Mouse (Mus musculus) forebrain, embryonic 14.5 days (tissue): ENCODE measurements at regions not wholly inside any gene's neighbourhood (a gene's known extent, or its start where the extent isn't known, plus 50 kb on each side); places are given as distances from the start of the nearest gene placed in this dataset.

Experiments
- ATAC-seq: fragments of 200-750 bp; cut with Nextera tagmentation; 2 replicates; pipeline ENCODE4 v1.8.0; 2017; ENCODE audit warnings: mild to moderate bottlenecking, moderate library complexity
- DNase-seq: peaks from one replicate; pipeline ENCODE4 v3.0.0-alpha.2; 2015; ENCODE audit warnings: low spot score
- H3K27ac ChIP-seq: fragments of 300-500 bp; sonication (generic); 2 replicates; pipeline ENCODE4 v1.5.1; 2014; ENCODE audit warnings: low read depth, mild to moderate bottlenecking, control low read depth, low read length, moderate library complexity
- H3K27me3 ChIP-seq: fragments of 300-500 bp; sonication (generic); replicated peaks from 2 replicates; pipeline ENCODE4 v1.6.1; 2014; ENCODE audit warnings: low read length, control low read depth, mixed read lengths; ENCODE audit not compliant: control insufficient read depth, insufficient read depth
- H3K36me3 ChIP-seq: fragments of 300-500 bp; sonication (generic); 2 replicates; pipeline ENCODE4 v1.6.1; 2014; ENCODE audit warnings: low read length, control low read depth; ENCODE audit not compliant: control insufficient read depth, insufficient read depth
- H3K4me1 ChIP-seq: fragments of 300-500 bp; sonication (generic); 2 replicates; pipeline ENCODE4 v1.6.1; 2014; ENCODE audit warnings: antibody characterized with exemption, low read length, control low read depth; ENCODE audit not compliant: control insufficient read depth, insufficient read depth
- H3K4me2 ChIP-seq: fragments of 300-500 bp; sonication (generic); 2 replicates; pipeline ENCODE4 v1.6.1; 2014; ENCODE audit warnings: mild to moderate bottlenecking, control low read depth, low read length
- H3K4me3 ChIP-seq: fragments of 300-500 bp; sonication (generic); 2 replicates; pipeline ENCODE4 v1.5.1; 2014; ENCODE audit warnings: low read depth, low read length, control low read depth
- H3K9ac ChIP-seq: fragments of 300-500 bp; sonication (generic); 2 replicates; pipeline ENCODE4 v1.6.1; 2014; ENCODE audit warnings: mild to moderate bottlenecking, low read length, control low read depth, moderate library complexity
- H3K9me3 ChIP-seq: fragments of 300-500 bp; sonication (generic); replicated peaks from 2 replicates; pipeline ENCODE4 v1.6.1; 2016; ENCODE audit warnings: low read length, control low read depth, mixed read lengths; ENCODE audit not compliant: control insufficient read depth
- WGBS: fragments of 180-500 bp; shearing (Covaris S2); extraction: QIAGEN DNeasy Blood & Tissue Kit; methylation state at CpG from one replicate; pipeline ENCODE4 v1.1.7; 2014; 5-methylcytosine and 5-hydroxymethylcytosine counted together

DNA sequence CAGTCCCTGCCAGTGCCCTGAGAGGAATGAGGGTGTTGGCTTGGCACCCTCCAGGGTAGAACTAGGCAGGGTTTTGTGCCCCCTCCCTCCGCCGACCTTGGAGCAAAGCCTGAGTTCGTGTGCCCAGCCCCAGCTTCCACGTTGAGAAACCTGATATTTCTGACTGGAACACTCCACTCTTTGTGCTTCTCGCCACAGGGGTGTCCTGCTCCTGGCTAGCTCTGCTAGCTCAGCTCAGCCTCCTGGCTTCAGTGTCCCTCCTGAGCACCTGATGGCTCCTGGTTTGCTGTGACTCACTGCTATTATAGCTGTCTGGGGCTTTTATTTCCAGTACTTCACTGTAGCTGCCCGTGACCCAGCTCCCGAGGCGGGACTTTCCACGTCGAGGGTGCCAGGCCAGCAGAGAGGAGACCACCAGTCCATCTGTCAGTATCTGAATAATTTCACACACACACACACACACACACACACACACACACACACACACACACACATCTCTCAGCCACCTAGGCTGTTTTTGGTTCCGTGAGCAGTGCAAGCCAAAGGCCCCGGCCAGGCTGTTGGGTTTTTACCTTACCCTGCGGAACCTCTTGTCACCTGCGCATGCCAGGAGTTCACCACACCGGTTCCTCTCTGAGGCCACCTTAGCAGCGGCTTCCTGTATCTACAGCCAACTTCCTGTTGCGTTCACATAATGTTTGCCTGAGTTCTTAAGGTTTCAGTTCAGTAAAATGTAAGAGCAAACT is 102.8 kb upstream of the Gm9887 start:
- H3K36me3 ChIP-seq: no peaks in the 10 kb centered on the region
- peak; percentile 58 for DNase-seq
- no peak overlapping the region for H3K9ac ChIP-seq
- peak; percentile 60 for ATAC-seq
- 0 out of 2 replicates have a peak overlapping the region, but pooled peaks have one; percentile 9 for H3K27ac ChIP-seq
- 57% methylated on average over 17 of the region's 17 CpGs for WGBS
- no peaks in the 10 kb centered on the region for H3K9me3 ChIP-seq
- H3K4me1 ChIP-seq: peaks cover 7% of the 10 kb centered on the region; the same call in 1 of the 2 replicates
- H3K4me3 ChIP-seq: no peak overlapping the region
- H3K4me2 ChIP-seq: no peak overlapping the region
- H3K27me3 ChIP-seq: no peaks in the 10 kb centered on the region

DNA sequence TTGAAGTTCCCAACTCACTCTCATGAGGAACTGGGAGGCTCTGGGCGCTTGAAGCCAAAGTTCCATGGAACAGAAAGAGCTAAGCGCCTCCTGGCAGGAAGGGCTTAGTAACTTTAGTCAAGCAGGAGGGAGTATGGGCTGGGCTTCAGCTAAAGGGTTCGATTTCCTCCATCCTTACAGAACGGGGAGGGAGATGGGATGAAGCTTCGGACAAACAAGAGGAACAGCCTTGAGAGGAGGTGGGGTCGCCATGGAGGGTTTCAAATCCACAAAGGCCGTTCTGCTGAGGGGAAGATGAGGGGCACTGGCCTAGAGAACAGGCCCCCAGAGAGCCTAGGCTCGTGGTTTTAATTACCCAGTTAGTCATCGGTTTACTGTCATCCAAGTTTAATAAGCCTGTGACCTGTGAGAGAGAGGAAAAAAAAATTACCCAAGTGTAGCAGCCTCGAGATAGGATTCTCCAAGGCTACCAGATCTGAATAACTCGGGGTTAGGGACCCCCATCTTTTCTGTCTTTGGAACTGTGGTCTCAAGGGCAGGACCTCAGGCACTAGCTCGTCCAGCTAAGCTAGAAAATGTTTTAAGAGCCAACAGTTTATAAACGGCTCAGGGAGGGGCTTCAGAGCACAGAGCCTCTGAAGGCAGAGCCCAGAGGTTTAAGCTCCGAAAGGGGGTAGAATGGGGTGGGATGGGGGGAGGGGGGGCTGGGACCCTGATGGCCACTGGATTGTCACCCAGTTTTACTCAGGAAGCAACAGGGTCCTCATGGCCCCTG is 102.1 kb upstream of the Gm9887 start:
- H3K4me2 ChIP-seq: no peak overlapping the region
- no peak overlapping the region for H3K4me3 ChIP-seq
- H3K9ac ChIP-seq: no peak overlapping the region
- no peak for DNase-seq
- ATAC-seq: 0 out of 2 replicates have a peak, but pooled peaks have one; percentile 10
- H3K9me3 ChIP-seq: no peaks in the 10 kb centered on the region
- H3K27ac ChIP-seq: no peak overlapping the region
- 32% methylated on average over 14 of the region's 14 CpGs for WGBS
- no peaks in the 10 kb centered on the region for H3K27me3 ChIP-seq
- no peaks in the 10 kb centered on the region for H3K36me3 ChIP-seq
- peaks cover 7% of the 10 kb centered on the region; the same call in 1 of the 2 replicates for H3K4me1 ChIP-seq

GRCm38 (mm10) chr12:69473379-69474057 is 101.3 kb upstream of the Gm9887 start:
- Histone ChIP-seq H3K27me3 (no peaks in the 10 kb centered on the region), H3K27ac (no peak overlapping the region), H3K36me3 (no peaks in the 10 kb centered on the region), H3K4me1 (peaks cover 7% of the 10 kb centered on the region; the same call in 1 of the 2 replicates), H3K9me3 (no peaks in the 10 kb centered on the region), H3K9ac (no peak overlapping the region), H3K4me2 (no peak overlapping the region), H3K4me3 (no peak overlapping the region)
- WGBS: 62% methylated on average over 13 of the region's 13 CpGs
- DNase-seq (no peak), ATAC-seq (no peak)

DNA sequence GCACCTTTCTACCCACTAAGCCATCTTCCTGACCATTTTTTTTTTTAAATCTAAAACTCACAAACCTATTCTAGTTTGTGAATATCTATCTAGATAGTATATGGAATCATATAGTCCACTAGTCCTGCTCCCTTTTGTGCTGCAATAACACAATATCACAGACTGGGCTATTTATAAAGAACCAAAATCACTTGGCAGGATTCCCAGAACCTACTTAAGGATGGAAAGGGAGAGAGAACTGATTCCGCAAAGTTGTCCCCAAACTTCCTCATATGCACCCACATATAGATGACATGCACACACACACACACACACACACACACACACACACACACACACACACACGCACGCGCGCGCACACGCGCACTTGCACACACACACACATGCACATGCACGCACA is 100.7 kb upstream of the Gm9887 start:
- Histone ChIP-seq H3K9ac (no peak overlapping the region), H3K9me3 (no peaks in the 10 kb centered on the region), H3K4me2 (no peak overlapping the region), H3K4me1 (peaks cover 7% of the 10 kb centered on the region; the same call in 1 of the 2 replicates), H3K27ac (no peak overlapping the region), H3K27me3 (no peaks in the 10 kb centered on the region), H3K4me3 (no peak overlapping the region), H3K36me3 (no peaks in the 10 kb centered on the region)
- DNase-seq (peak; percentile 51), ATAC-seq (no peak)
- WGBS: 83% methylated on average over 9 of the region's 9 CpGs

DNA sequence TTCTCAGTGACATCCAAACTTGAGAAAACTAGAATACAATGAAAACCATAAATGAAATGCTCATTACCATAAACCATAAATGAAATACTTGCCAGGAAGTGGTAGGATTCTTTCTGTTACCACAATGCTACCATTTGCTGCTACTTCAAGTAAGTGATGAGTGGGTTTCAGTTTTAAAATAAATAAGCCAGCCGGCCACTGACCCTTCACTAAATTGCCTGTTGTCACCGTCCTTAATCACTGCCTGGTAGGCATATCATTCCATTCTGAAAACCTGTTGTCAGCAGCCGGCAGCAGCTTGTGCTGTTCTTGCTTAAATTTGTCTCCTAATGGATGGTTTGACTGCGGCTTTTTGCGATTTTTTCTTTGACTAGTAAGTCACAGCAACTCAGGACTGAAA is 99.6 kb upstream of the Gm9887 start:
- ATAC-seq (no peak), DNase-seq (no peak)
- Histone ChIP-seq H3K27ac (no peak overlapping the region), H3K36me3 (no peaks in the 10 kb centered on the region), H3K4me3 (no peak overlapping the region), H3K9me3 (no peaks in the 10 kb centered on the region), H3K4me1 (peaks cover 6% of the 10 kb centered on the region; the same call in 1 of the 2 replicates), H3K27me3 (no peaks in the 10 kb centered on the region), H3K9ac (no peak overlapping the region), H3K4me2 (no peak overlapping the region)
- WGBS: 64% methylated on average over 5 of the region's 5 CpGs

- DNase-seq (no peak), ATAC-seq (no peak)
- no peaks in the 10 kb centered on the region for H3K36me3 ChIP-seq
- no peaks in the 10 kb centered on the region for H3K27me3 ChIP-seq
- H3K27ac ChIP-seq: no peak overlapping the region
- H3K9ac ChIP-seq: no peak overlapping the region
- H3K4me2 ChIP-seq: no peak overlapping the region
- 88% methylated on average over 6 of the region's 6 CpGs for WGBS
- no peak overlapping the region for H3K4me3 ChIP-seq
- no peaks in the 10 kb centered on the region for H3K9me3 ChIP-seq
- H3K4me1 ChIP-seq: no peaks in the 10 kb centered on the region
These were observed 96.7 kb upstream of the Gm9887 start for GRCm38 (mm10) chr12:69469004-69469403.

- no peak overlapping the region for H3K27ac ChIP-seq
- no peak for ATAC-seq
- no peak overlapping the region for H3K4me2 ChIP-seq
- H3K4me1 ChIP-seq: peaks cover 4% of the 10 kb centered on the region; the same call in 1 of the 2 replicates
- 81% methylated on average over 4 of the region's 4 CpGs for WGBS
- no peaks in the 10 kb centered on the region for H3K36me3 ChIP-seq
- no peaks in the 10 kb centered on the region for H3K27me3 ChIP-seq
- no peak overlapping the region for H3K4me3 ChIP-seq
- H3K9me3 ChIP-seq: no peaks in the 10 kb centered on the region
- H3K9ac ChIP-seq: no peak overlapping the region
- no peak for DNase-seq
These were observed 95.1 kb upstream of the Gm9887 start for GRCm38 (mm10) chr12:69467363-69467762.

GRCm38 (mm10) chr12:69464906-69465305 is 92.6 kb upstream of the Gm9887 start:
- no peaks in the 10 kb centered on the region for H3K36me3 ChIP-seq
- no peak overlapping the region for H3K4me3 ChIP-seq
- no peak overlapping the region for H3K4me2 ChIP-seq
- 81% methylated on average over 8 of the region's 8 CpGs for WGBS
- H3K27me3 ChIP-seq: no peaks in the 10 kb centered on the region
- no peak overlapping the region for H3K9ac ChIP-seq
- H3K27ac ChIP-seq: no peak overlapping the region
- H3K4me1 ChIP-seq: peaks cover 13% of the 10 kb centered on the region; the same call in 1 of the 2 replicates
- H3K9me3 ChIP-seq: no peaks in the 10 kb centered on the region
- ATAC-seq (no peak), DNase-seq (no peak)
